ENCODE assay signal across 11 mouse cellular contexts in genomic region chr15:91028494-91028893, GRCm38 (mm10). TPM values are rescaled to one million over a fixed set of nuclear protein-coding genes. Genes with fewer than 3 reads are reported as not detected.
DNase-seq lines count a peak whose midpoint lies in the region; ATAC-seq lines count a peak whose summit lies in the region.
"Had no signal": no experiment of that assay in that cellular context is flagged by ENCODE, and none has a peak within 500 bp of the region (broad histone marks: within the 10 kb centered on the region; RNA-seq: fewer than 3 reads in every experiment).

No protein-coding gene starts in this region.

- no peaks in the 10 kb centered on the region for H3K27me3 ChIP-seq in heart, embryonic 16.5 days (ENCODE audit: control insufficient read depth, insufficient read depth, low read length)
- H3K27me3 ChIP-seq in embryonic facial prominence, embryonic 14.5 days (replicated peaks; ENCODE audit: control insufficient read depth, insufficient read depth, low read length) = no peaks in the 10 kb centered on the region
- H3K27me3 ChIP-seq in forebrain, embryonic 15.5 days = no peaks in the 10 kb centered on the region
- H3K27me3 ChIP-seq in limb, embryonic 15.5 days = no peaks in the 10 kb centered on the region
- H3K27me3 ChIP-seq in kidney, embryonic 15.5 days = no peaks in the 10 kb centered on the region

- H3K9ac ChIP-seq in heart, embryonic 16.5 days (ENCODE audit: low read length) = peak overlapping the region; percentile 60
- H3K9ac ChIP-seq in embryonic facial prominence, embryonic 14.5 days (ENCODE audit: low read depth, low read length) = no peak overlapping the region
- no peak overlapping the region for H3K9ac ChIP-seq in forebrain, embryonic 15.5 days (replicated peaks)
- no peak overlapping the region for H3K9ac ChIP-seq in limb, embryonic 15.5 days
- no peak overlapping the region for H3K9ac ChIP-seq in kidney, embryonic 15.5 days

- ATAC-seq in heart, embryonic 16.5 days (replicated peaks; ENCODE audit: extremely low read depth, insufficient read depth, low FRiP score) = no peak
- no peak for ATAC-seq in embryonic facial prominence, embryonic 14.5 days (ENCODE audit: low read depth)
- ATAC-seq in forebrain, embryonic 15.5 days (replicated peaks) = peak; percentile 58; the same call in 1 of the 2 replicates
- no peak for ATAC-seq in limb, embryonic 15.5 days (ENCODE audit: insufficient number of reproducible peaks, low FRiP score, low TSS enrichment, low read depth)
- no peak for ATAC-seq in kidney, embryonic 15.5 days (replicated peaks; ENCODE audit: low FRiP score)
- ATAC-seq in megakaryocyte-erythroid progenitor cell, adult 5-6 weeks (replicated peaks; ENCODE audit: low FRiP score, low TSS enrichment, poor library complexity, severe bottlenecking) = no peak
- ATAC-seq: inflammation-experienced regulatory T-cells, adult 6 months had no signal

- 48% methylated on average over 10 of the region's 10 CpGs for WGBS in heart, embryonic 16.5 days
- WGBS in embryonic facial prominence, embryonic 14.5 days = 39% methylated on average over 10 of the region's 10 CpGs
- 55% methylated on average over 10 of the region's 10 CpGs for WGBS in forebrain, embryonic 15.5 days
- 55% methylated on average over 10 of the region's 10 CpGs for WGBS in limb, embryonic 15.5 days
- WGBS in kidney, embryonic 15.5 days = 86% methylated on average over 10 of the region's 10 CpGs

- no peak for DNase-seq in heart, adult 8-10 months (ENCODE audit: low spot score)
- DNase-seq in embryonic facial prominence, embryonic 14.5 days (ENCODE audit: low spot score) = peak; percentile 48
- DNase-seq: cerebellum, adult 8-10 months; kidney, postnatal 36 days; lung, adult 2 months had no signal

- no peaks in the 10 kb centered on the region for H3K36me3 ChIP-seq in heart, embryonic 16.5 days (ENCODE audit: control insufficient read depth, insufficient read depth)
- H3K36me3 ChIP-seq in embryonic facial prominence, embryonic 14.5 days (ENCODE audit: control insufficient read depth, insufficient read depth, low read length) = no peaks in the 10 kb centered on the region
- no peaks in the 10 kb centered on the region for H3K36me3 ChIP-seq in forebrain, embryonic 15.5 days
- H3K36me3 ChIP-seq in limb, embryonic 15.5 days = no peaks in the 10 kb centered on the region
- H3K36me3 ChIP-seq in kidney, embryonic 15.5 days = no peaks in the 10 kb centered on the region

- peak overlapping the region; percentile 47 for H3K4me2 ChIP-seq in heart, embryonic 16.5 days (ENCODE audit: low read depth, low read length)
- peak overlapping the region; percentile 1; the same call in 1 of the 2 replicates for H3K4me2 ChIP-seq in embryonic facial prominence, embryonic 14.5 days (ENCODE audit: low read depth, low read length)
- no peak overlapping the region for H3K4me2 ChIP-seq in forebrain, embryonic 15.5 days (replicated peaks)
- H3K4me2 ChIP-seq in limb, embryonic 15.5 days = no peak overlapping the region
- H3K4me2 ChIP-seq in kidney, embryonic 15.5 days = no peak overlapping the region

- no peaks in the 10 kb centered on the region for H3K4me1 ChIP-seq in heart, embryonic 16.5 days (ENCODE audit: control insufficient read depth, insufficient read depth, low read length)
- H3K4me1 ChIP-seq in embryonic facial prominence, embryonic 14.5 days (ENCODE audit: control insufficient read depth, insufficient read depth, low read length) = no peaks in the 10 kb centered on the region
- peaks cover 16% of the 10 kb centered on the region; the same call in 1 of the 2 replicates for H3K4me1 ChIP-seq in forebrain, embryonic 15.5 days
- H3K4me1 ChIP-seq in limb, embryonic 15.5 days = no peaks in the 10 kb centered on the region
- no peaks in the 10 kb centered on the region for H3K4me1 ChIP-seq in kidney, embryonic 15.5 days

- peaks cover 3% of the 10 kb centered on the region for H3K9me3 ChIP-seq in heart, embryonic 16.5 days (replicated peaks; ENCODE audit: control insufficient read depth, low read length)
- peaks cover 6% of the 10 kb centered on the region; the same call in 1 of the 2 replicates for H3K9me3 ChIP-seq in embryonic facial prominence, embryonic 14.5 days (ENCODE audit: control insufficient read depth, low read length)
- H3K9me3 ChIP-seq in forebrain, embryonic 15.5 days = no peaks in the 10 kb centered on the region
- H3K9me3 ChIP-seq in limb, embryonic 15.5 days = no peaks in the 10 kb centered on the region
- H3K9me3 ChIP-seq in kidney, embryonic 15.5 days (replicated peaks) = no peaks in the 10 kb centered on the region

- H3K27ac ChIP-seq in heart, embryonic 16.5 days (ENCODE audit: low read length) = peak overlapping the region; percentile 48; the same call in 1 of the 2 replicates
- H3K27ac ChIP-seq in embryonic facial prominence, embryonic 14.5 days (replicated peaks; ENCODE audit: low read depth, low read length) = peak overlapping the region; percentile 28
- H3K27ac ChIP-seq in forebrain, embryonic 15.5 days (replicated peaks) = peak overlapping the region; percentile 70
- peak overlapping the region; percentile 79 for H3K27ac ChIP-seq in limb, embryonic 15.5 days
- H3K27ac ChIP-seq in kidney, embryonic 15.5 days = no peak overlapping the region

- peak overlapping the region; percentile 38 for H3K4me3 ChIP-seq in heart, embryonic 16.5 days (ENCODE audit: low read length)
- H3K4me3 ChIP-seq in embryonic facial prominence, embryonic 14.5 days (ENCODE audit: low read depth, low read length) = no peak overlapping the region
- no peak overlapping the region for H3K4me3 ChIP-seq in forebrain, embryonic 15.5 days
- H3K4me3 ChIP-seq in limb, embryonic 15.5 days = no peak overlapping the region
- no peak overlapping the region for H3K4me3 ChIP-seq in kidney, embryonic 15.5 days (replicated peaks)

RNA-seq across cellular contexts. Expression of gene Kif21a, which starts 21.3 kb away (rescaled TPM):
- polyA plus RNA-seq in heart, embryonic 16.5 days (2015; fragmentation: Nextera tagmentation; extraction: Ambion mirVana) = 4.1 and 5.1 TPM in 2 replicates
- 10 to 100 TPM; 20.0 to 21.5 (median 20.7) TPM for total RNA-seq in heart, adult 8-10 months (2022)
- polyA plus RNA-seq in embryonic facial prominence, embryonic 14.5 days (2014; fragmentation: Nextera tagmentation; extraction: Ambion mirVana) = 11.2 and 13.2 TPM in 2 replicates
- polyA plus RNA-seq in forebrain, embryonic 15.5 days (2015; fragmentation: Nextera tagmentation; extraction: Ambion mirVana) = 52.3 and 54.2 TPM in 2 replicates
- polyA plus RNA-seq in limb, embryonic 15.5 days (2015; fragmentation: Nextera tagmentation; extraction: Ambion mirVana) = 15.1 and 15.8 TPM in 2 replicates
- 7.4 and 8.2 TPM in 2 replicates for polyA plus RNA-seq in kidney, embryonic 15.5 days (2015; fragmentation: Nextera tagmentation; extraction: Ambion mirVana)
- 1.2 and 2.1 TPM in 2 replicates for total RNA-seq in megakaryocyte-erythroid progenitor cell, adult 5-6 weeks (2014; fragmentation: Nextera tagmentation)
- total RNA-seq in megakaryocyte-erythroid progenitor cell, adult 5-6 weeks (2017) = 0.14 and 1.3 TPM in 2 replicates
- polyA plus RNA-seq: inflammation-experienced regulatory T-cells, adult 6 months had no signal

Comparison
In these comparisons a context has a peak if more than half of its experiments do, and no peak if none do; other contexts are left out.
1. H3K4me2 ChIP-seq: peak in heart, embryonic 16.5 days (single experiment) and embryonic facial prominence, embryonic 14.5 days (single experiment); none in forebrain, embryonic 15.5 days (single experiment), limb, embryonic 15.5 days (single experiment) and kidney, embryonic 15.5 days (single experiment).